Mouse (Mus musculus): ENCODE measurements around the gene Mlf2.

GRCm38 (mm10) chr6:124966466-124967118 is 35.4 kb downstream of the Mlf2 start:
- no peak for TF ChIP-seq POLR2A (IDR thresholded peaks at IDR 0.05; ENCODE audit: borderline replicate concordance, low read depth, low read length)
- TF ChIP-seq CTCF (IDR thresholded peaks at IDR 0.05; ENCODE audit: low read depth, low read length): no peak

All from bone marrow macrophage, adult 2 months (primary cell).